30 mouse cellular contexts compared by ENCODE assay signal in genomic region chr4:45121311-45121710, GRCm38 (mm10).
"Had no signal": no experiment of that assay in that cellular context is flagged by ENCODE, and none has a peak within 500 bp of the region (broad histone marks: within the 10 kb centered on the region; RNA-seq: fewer than 3 reads in every experiment).

No protein-coding gene starts in this region.

- H3K4me1 ChIP-seq: embryonic facial prominence, embryonic 10.5 days; embryonic facial prominence, embryonic 12.5 days; embryonic facial prominence, embryonic 13.5 days; embryonic facial prominence, embryonic 15.5 days; forebrain, embryonic 10.5 days; forebrain, embryonic 12.5 days; forebrain, embryonic 13.5 days; forebrain, embryonic 15.5 days; heart, embryonic 10.5 days had no signal

- H3K4me3 ChIP-seq: embryonic facial prominence, embryonic 10.5 days; embryonic facial prominence, embryonic 12.5 days; embryonic facial prominence, embryonic 13.5 days; embryonic facial prominence, embryonic 15.5 days; erythroblast, embryonic 14.5 days; forebrain, embryonic 10.5 days; forebrain, embryonic 12.5 days; forebrain, embryonic 13.5 days; forebrain, embryonic 15.5 days; gastrocnemius, adult 2 months; heart, adult 2 months; heart, embryonic 10.5 days had no signal

- ATAC-seq: forebrain, embryonic 13.5 days; forebrain, embryonic 14.5 days; forebrain, embryonic 15.5 days; forebrain, embryonic 16.5 days; forebrain, postnatal 0 days had no signal

- H3K27ac ChIP-seq: embryonic facial prominence, embryonic 10.5 days; embryonic facial prominence, embryonic 12.5 days; embryonic facial prominence, embryonic 13.5 days; embryonic facial prominence, embryonic 15.5 days; forebrain, embryonic 10.5 days; forebrain, embryonic 12.5 days; forebrain, embryonic 13.5 days; forebrain, embryonic 15.5 days; gastrocnemius, adult 2 months; heart, adult 2 months; heart, embryonic 10.5 days had no signal

- H3K36me3 ChIP-seq: embryonic facial prominence, embryonic 10.5 days; embryonic facial prominence, embryonic 12.5 days; embryonic facial prominence, embryonic 13.5 days; embryonic facial prominence, embryonic 15.5 days; forebrain, embryonic 10.5 days; forebrain, embryonic 12.5 days; forebrain, embryonic 15.5 days; heart, embryonic 10.5 days had no signal

- H3K9ac ChIP-seq: embryonic facial prominence, embryonic 12.5 days; embryonic facial prominence, embryonic 13.5 days; embryonic facial prominence, embryonic 15.5 days; forebrain, embryonic 12.5 days; forebrain, embryonic 13.5 days; forebrain, embryonic 15.5 days; forebrain, postnatal 0 days had no signal

- H3K9me3 ChIP-seq: embryonic facial prominence, embryonic 10.5 days; embryonic facial prominence, embryonic 12.5 days; embryonic facial prominence, embryonic 13.5 days; embryonic facial prominence, embryonic 15.5 days; forebrain, embryonic 10.5 days; forebrain, embryonic 12.5 days; forebrain, embryonic 13.5 days; forebrain, embryonic 15.5 days; heart, embryonic 10.5 days had no signal

- DNase-seq: cerebellum, adult 2 months; cerebellum, adult 8-10 months; cerebellum, adult 9-10 months; cerebellum, adult 9-11 months; cerebellum, postnatal 10 days; cerebellum, postnatal 14 days; cerebellum, postnatal 25 days; cerebellum, postnatal 36 days; embryo, embryonic 11 days; forebrain, postnatal 0 days; gastrocnemius, adult 2 months; gastrocnemius, postnatal 10 days; gastrocnemius, postnatal 14 days; gastrocnemius, postnatal 25 days; gastrocnemius, postnatal 36 days; heart, adult 11 months; heart, adult 18-20 months; heart, adult 2 months had no signal

- H3K27me3 ChIP-seq: embryonic facial prominence, embryonic 12.5 days; embryonic facial prominence, embryonic 13.5 days; embryonic facial prominence, embryonic 15.5 days; forebrain, embryonic 12.5 days; forebrain, embryonic 13.5 days; forebrain, embryonic 15.5 days had no signal

- H3K4me2 ChIP-seq: embryonic facial prominence, embryonic 12.5 days; embryonic facial prominence, embryonic 13.5 days; embryonic facial prominence, embryonic 15.5 days; forebrain, embryonic 12.5 days; forebrain, embryonic 13.5 days; forebrain, embryonic 15.5 days had no signal
